19 mouse cellular contexts compared by ENCODE assay signal in genomic region chr10:50890621-50891020, GRCm38 (mm10). TPM values are rescaled to one million over a fixed set of nuclear protein-coding genes. Genes with fewer than 3 reads are reported as not detected.
"Had no signal": no experiment of that assay in that cellular context is flagged by ENCODE, and none has a peak within 500 bp of the region (broad histone marks: within the 10 kb centered on the region; RNA-seq: fewer than 3 reads in every experiment).

No protein-coding gene starts in this region.

- H3K36me3 ChIP-seq: lung, embryonic 15.5 days; midbrain, embryonic 12.5 days; midbrain, embryonic 15.5 days; neural tube, embryonic 12.5 days; stomach, embryonic 15.5 days had no signal

- H3K4me3 ChIP-seq: lung, embryonic 15.5 days; megakaryocyte, embryonic 14.5 days; midbrain, embryonic 12.5 days; midbrain, embryonic 15.5 days; neural tube, embryonic 12.5 days; stomach, embryonic 15.5 days had no signal

- ATAC-seq: liver, postnatal 0 days; lung, postnatal 0 days; midbrain, embryonic 15.5 days had no signal

- DNase-seq: liver, postnatal 0 days; lung, adult 2 months; lung, postnatal 14 days; lung, postnatal 36 days; right cerebral cortex, postnatal 14 days; thymus, adult 2 months; thymus, postnatal 25 days; thymus, postnatal 4 days had no signal

- H3K4me2 ChIP-seq: lung, embryonic 15.5 days; midbrain, embryonic 12.5 days; midbrain, embryonic 15.5 days; neural tube, embryonic 12.5 days; stomach, embryonic 15.5 days had no signal

- H3K9me3 ChIP-seq: lung, embryonic 15.5 days; midbrain, embryonic 12.5 days; midbrain, embryonic 15.5 days; neural tube, embryonic 12.5 days; stomach, embryonic 15.5 days had no signal

- H3K9ac ChIP-seq: liver, postnatal 0 days; lung, embryonic 15.5 days; midbrain, embryonic 12.5 days; midbrain, embryonic 15.5 days; neural tube, embryonic 12.5 days; stomach, embryonic 15.5 days had no signal

- H3K27ac ChIP-seq: lung, embryonic 15.5 days; macrophage; midbrain, embryonic 12.5 days; midbrain, embryonic 15.5 days; neural tube, embryonic 12.5 days; stomach, embryonic 15.5 days; stomach, postnatal 0 days had no signal

RNA-seq across cellular contexts. Expression of gene Sim1, which starts 3.9 kb away (rescaled TPM):
- polyA plus RNA-seq: liver, postnatal 0 days; lung, embryonic 15.5 days; lung, postnatal 0 days; macrophage; spleen, adult 2 months; stomach, postnatal 0 days; thymus, adult 2 months; urinary bladder, adult 2 months had no signal
